Mouse (Mus musculus) lung, embryonic 14.5 days (tissue): ENCODE results near the gene Pmfbp1. TPM values are rescaled to one million over a fixed set of nuclear protein-coding genes. Genes with fewer than 3 reads are reported as not detected.
A peak's percentile ranks its signal among the peaks of the same experiment; 100 is the strongest.

Experiments used
- ATAC-seq: fragments of 200-750 bp; cut with Nextera tagmentation; 2 replicates; pipeline ENCODE4 v1.8.0; 2017; ENCODE audit warnings: mild to moderate bottlenecking, moderate TSS enrichment, moderate library complexity; ENCODE audit not compliant: insufficient read depth
- DNase-seq: peaks from one replicate; pipeline ENCODE4 v3.0.0-alpha.2; 2015
- H3K27ac ChIP-seq: fragments of 300-500 bp; sonication (generic); 2 replicates; pipeline ENCODE4 v1.5.1; 2014; ENCODE audit warnings: low read depth, mild to moderate bottlenecking, moderate library complexity
- H3K27me3 ChIP-seq: fragments of 300-500 bp; sonication (generic); 2 replicates; pipeline ENCODE4 v1.6.1; 2014; ENCODE audit warnings: low read length, control low read depth; ENCODE audit not compliant: insufficient read depth
- H3K36me3 ChIP-seq: fragments of 300-500 bp; sonication (generic); 2 replicates; pipeline ENCODE4 v1.6.1; 2014; ENCODE audit warnings: control low read depth; ENCODE audit not compliant: insufficient read depth
- H3K4me1 ChIP-seq: fragments of 300-500 bp; sonication (generic); 2 replicates; pipeline ENCODE4 v1.6.1; 2014; ENCODE audit warnings: antibody characterized with exemption, control low read depth; ENCODE audit not compliant: insufficient read depth
- H3K4me2 ChIP-seq: fragments of 300-500 bp; sonication (generic); 2 replicates; pipeline ENCODE4 v1.6.1; 2014; ENCODE audit warnings: mild to moderate bottlenecking
- H3K4me3 ChIP-seq: fragments of 300-500 bp; sonication (generic); 2 replicates; pipeline ENCODE4 v1.5.1; 2014; ENCODE audit warnings: low read depth, low read length
- H3K9ac ChIP-seq: fragments of 300-500 bp; sonication (generic); 2 replicates; pipeline ENCODE4 v1.6.1; 2014
- H3K9me3 ChIP-seq: fragments of 300-500 bp; sonication (generic); 2 replicates; pipeline ENCODE4 v1.6.1; 2016; ENCODE audit warnings: low read depth, low read length, control low read depth
- CTCF ChIP-seq: IDR thresholded peaks from 2 replicates; pipeline ENCODE4 v1.5.1; 2016; ENCODE audit warnings: antibody characterized with exemption, low read depth
- WGBS: fragments of 180-500 bp; shearing (Covaris S2); extraction: QIAGEN DNeasy Blood & Tissue Kit; methylation state at CpG from one replicate; pipeline ENCODE4 v1.1.7; 2014; 5-methylcytosine and 5-hydroxymethylcytosine counted together
- polyA plus RNA-seq: library from polyadenylated mRNA; unstranded; fragments of >200 nt; fragmentation: Nextera tagmentation; extraction: Ambion mirVana; gene quantifications from 2 replicates; pipeline ENCODE4 v1.2.1, GENCODE M21; 2014

The Pmfbp1 gene
- polyA plus RNA-seq, 1 experiment from 2014 or later: 0.08 TPM

DNA sequence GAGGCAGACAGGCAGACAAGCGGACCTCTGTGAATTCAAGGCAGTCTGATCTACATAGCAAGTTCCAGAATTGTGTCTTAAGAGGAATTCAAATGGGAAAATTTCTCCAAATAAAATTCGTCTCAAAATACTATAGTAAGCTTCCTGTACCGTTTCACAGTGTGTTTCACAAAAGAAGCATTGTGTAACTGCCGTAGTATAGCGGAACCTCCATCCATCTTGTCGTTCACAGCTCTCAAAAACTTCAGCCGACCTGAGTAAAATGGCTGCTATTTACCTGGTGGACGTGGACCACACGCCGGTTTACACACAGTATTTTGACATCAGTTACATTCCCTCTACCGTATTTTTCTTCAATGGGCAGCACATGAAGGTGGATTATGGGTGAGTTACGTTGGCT is 77.3 kb downstream of the Pmfbp1 start:
- Histone ChIP-seq H3K36me3 (peaks cover 12% of the 10 kb centered on the region; the same call in 1 of the 2 replicates), H3K9ac (no peak overlapping the region), H3K4me1 (peaks cover 7% of the 10 kb centered on the region; the same call in 1 of the 2 replicates), H3K4me3 (no peak overlapping the region), H3K27ac (no peak overlapping the region), H3K4me2 (no peak overlapping the region), H3K9me3 (no peaks in the 10 kb centered on the region), H3K27me3 (no peaks in the 10 kb centered on the region)
- no peak for DNase-seq
- no peak for TF ChIP-seq CTCF
- no peak for ATAC-seq
- 80% methylated on average over 12 of the region's 12 CpGs for WGBS

DNA sequence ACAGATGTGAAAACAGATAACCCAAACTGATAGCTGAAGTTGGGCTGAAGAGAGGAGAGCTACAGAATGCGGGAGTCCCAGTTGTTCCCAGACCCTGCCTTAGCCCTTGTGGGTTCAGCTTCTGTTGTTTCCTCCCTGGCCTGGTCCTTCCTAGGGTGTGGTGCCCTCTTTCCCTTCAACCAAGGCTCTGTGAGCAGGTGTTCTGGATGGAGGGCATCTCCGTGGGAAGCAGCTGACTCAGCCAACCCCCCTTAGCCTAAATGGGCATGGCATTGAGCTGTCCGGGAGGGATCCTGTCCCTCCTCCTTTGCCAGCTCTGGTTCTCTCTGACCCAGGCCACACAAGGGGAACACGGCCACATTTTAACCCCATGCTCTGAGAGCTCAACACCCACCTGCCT is 82.5 kb downstream of the Pmfbp1 start:
- Histone ChIP-seq H3K4me3 (no peak overlapping the region), H3K9me3 (no peaks in the 10 kb centered on the region), H3K4me1 (no peaks in the 10 kb centered on the region), H3K36me3 (peaks cover 6% of the 10 kb centered on the region; the same call in 1 of the 2 replicates), H3K9ac (no peak overlapping the region), H3K27me3 (no peaks in the 10 kb centered on the region), H3K27ac (no peak overlapping the region), H3K4me2 (no peak overlapping the region)
- DNase-seq (no peak), ATAC-seq (no peak)
- no peak for TF ChIP-seq CTCF
- 75% methylated on average over 4 of the region's 4 CpGs for WGBS

DNA sequence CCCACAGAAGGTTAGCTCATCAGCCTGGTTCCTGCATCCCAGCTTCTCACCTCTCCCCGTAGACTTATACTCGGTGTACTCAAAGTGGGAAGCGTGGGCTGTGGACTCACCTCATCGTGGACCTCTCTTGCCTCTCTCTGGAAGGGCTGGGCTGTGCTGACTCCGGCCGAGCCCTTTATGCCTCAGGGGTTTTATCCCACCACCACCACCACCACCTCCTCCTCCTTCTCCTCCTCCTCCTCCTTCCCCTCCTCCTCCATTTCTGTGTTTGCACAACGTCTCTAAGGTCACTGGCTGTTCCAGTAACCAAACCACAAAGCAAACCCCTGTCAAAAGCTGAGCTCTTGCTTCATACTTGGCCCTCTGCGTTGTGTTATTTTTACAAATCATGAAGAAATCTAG is 85.1 kb downstream of the Pmfbp1 start, which contains the start of gene Hp:
TSS of gene Hp (minus strand) at position 273 of the 402 bp plus-strand sequence.
- Histone ChIP-seq H3K9ac (no peak within 1 kb of the TSS), H3K4me1 (no peaks in the 10 kb centered on the region), H3K4me3 (no peak within 1 kb of the TSS), H3K36me3 (no peaks in the 10 kb centered on the region), H3K27ac (no peak within 1 kb of the TSS), H3K9me3 (no peaks in the 10 kb centered on the region), H3K27me3 (no peaks in the 10 kb centered on the region), H3K4me2 (no peak within 1 kb of the TSS)
- ATAC-seq (no peak), DNase-seq (no peak)
- TF ChIP-seq CTCF: no peak
- 46% methylated on average over 8 of the region's 8 CpGs for WGBS

- DNase-seq (no peak), ATAC-seq (no peak)
- no peaks in the 10 kb centered on the region for H3K36me3 ChIP-seq
- H3K9me3 ChIP-seq: no peaks in the 10 kb centered on the region
- H3K4me2 ChIP-seq: no peak overlapping the region
- TF ChIP-seq CTCF: no peak
- 88% methylated on average over 4 of the region's 4 CpGs for WGBS
- no peak overlapping the region for H3K27ac ChIP-seq
- no peaks in the 10 kb centered on the region for H3K4me1 ChIP-seq
- H3K9ac ChIP-seq: no peak overlapping the region
- no peaks in the 10 kb centered on the region for H3K27me3 ChIP-seq
- H3K4me3 ChIP-seq: no peak overlapping the region
Measured at GRCm38 (mm10) chr8:109584293-109584692, 90.5 kb downstream of the Pmfbp1 start.

- H3K4me3 ChIP-seq: no peak overlapping the region
- no peak overlapping the region for H3K27ac ChIP-seq
- no peak overlapping the region for H3K9ac ChIP-seq
- 76% methylated on average over 3 of the region's 3 CpGs for WGBS
- H3K9me3 ChIP-seq: no peaks in the 10 kb centered on the region
- no peak for TF ChIP-seq CTCF
- no peaks in the 10 kb centered on the region for H3K27me3 ChIP-seq
- no peak for ATAC-seq
- no peak for DNase-seq
- H3K4me2 ChIP-seq: no peak overlapping the region
- no peaks in the 10 kb centered on the region for H3K4me1 ChIP-seq
- H3K36me3 ChIP-seq: no peaks in the 10 kb centered on the region
Measured at GRCm38 (mm10) chr8:109584830-109585229, 91.0 kb downstream of the Pmfbp1 start.

DNA sequence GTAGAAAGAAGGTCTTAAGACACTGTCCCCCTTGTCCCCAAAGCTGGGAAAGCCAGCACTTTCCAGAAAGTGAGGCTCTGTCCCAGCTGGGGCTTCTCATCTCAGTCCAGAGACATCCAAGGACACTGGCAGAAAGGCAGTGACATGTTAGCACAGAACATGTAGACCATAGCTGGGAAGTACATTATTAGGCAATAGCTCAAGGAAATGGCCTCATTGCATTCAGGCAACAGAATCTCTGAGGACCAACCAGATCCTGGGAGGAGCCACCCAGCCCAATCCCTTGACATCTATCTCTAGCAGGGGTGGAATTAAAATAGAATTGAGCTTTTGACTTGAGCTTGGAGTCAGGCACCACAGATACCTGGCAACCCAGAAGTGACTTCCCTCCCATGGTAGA is 91.8 kb downstream of the Pmfbp1 start:
- Histone ChIP-seq H3K4me1 (no peaks in the 10 kb centered on the region), H3K4me2 (no peak overlapping the region), H3K9me3 (no peaks in the 10 kb centered on the region), H3K4me3 (no peak overlapping the region), H3K27me3 (no peaks in the 10 kb centered on the region), H3K36me3 (no peaks in the 10 kb centered on the region), H3K27ac (no peak overlapping the region), H3K9ac (no peak overlapping the region)
- TF ChIP-seq CTCF: no peak
- no peak for DNase-seq
- ATAC-seq: no peak

- Histone ChIP-seq H3K27ac (peak overlapping the region; percentile 82), H3K27me3 (no peaks in the 10 kb centered on the region), H3K4me1 (no peaks in the 10 kb centered on the region), H3K4me2 (no peak overlapping the region), H3K4me3 (no peak overlapping the region), H3K36me3 (0 out of 2 replicates have a peak, but pooled peaks cover under 1% of the 10 kb centered on the region), H3K9ac (peak overlapping the region; percentile 16; the same call in 1 of the 2 replicates), H3K9me3 (no peaks in the 10 kb centered on the region)
- WGBS: 41% methylated on average over 7 of the region's 7 CpGs
- TF ChIP-seq CTCF: no peak
- ATAC-seq (peak; percentile 85), DNase-seq (peak; percentile 80)
Measured at GRCm38 (mm10) chr8:109586972-109587504, 93.2 kb downstream of the Pmfbp1 start.
